Mouse (Mus musculus) left cerebral cortex, postnatal 25 days (tissue): Measurements from ENCODE around the gene Olfr1176. TPM values are rescaled to one million over a fixed set of nuclear protein-coding genes. Genes with fewer than 3 reads are reported as not detected.
A peak's percentile ranks its signal among the peaks of the same experiment; 100 is the strongest.

Experiments used
- DNase-seq, 2 experiments: peaks; one replicate each; pipeline ENCODE4 v3.0.0; 2022; ENCODE audit warnings: low spot score in 2 of 2, mixed read lengths in 1 of 2
- intact Hi-C: fragments of 180-260 bp; cut with DNase I; formaldehyde crosslinking; loops from one replicate; pipeline ENCODE4 v1.15.1; 2025
- total RNA-seq, 2 experiments: library from RNA; stranded (reverse); gene quantifications; 2 replicates each; pipeline ENCODE4 v1.2.3; 2021

Olfr1176 gene
- total RNA-seq: not detected

DNA sequence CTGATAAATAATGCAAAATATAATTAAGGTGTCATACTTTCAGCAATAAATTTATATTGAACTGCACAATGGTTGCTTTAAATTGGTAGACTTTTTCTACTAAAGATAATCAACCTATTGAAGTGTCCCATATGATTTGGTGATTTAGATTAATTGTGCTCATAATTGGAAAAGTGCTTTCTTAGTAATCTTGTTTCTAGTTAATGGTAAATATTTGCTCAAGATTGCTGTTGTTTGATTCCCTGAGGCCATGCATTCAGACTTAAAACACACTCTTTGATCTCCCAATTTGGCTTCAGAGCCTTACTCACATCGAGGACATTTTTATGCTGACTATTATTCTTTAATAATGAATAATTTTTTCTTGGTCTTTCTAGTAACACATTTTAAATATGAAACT is at the start of gene Olfr1176:
Gene Olfr1176, plus strand, starts transcription at position 301 of the 400 bp plus-strand sequence.
- DNase-seq: no peak
- intact Hi-C loops: no loop called here

- intact Hi-C loops: no loop called here
- DNase-seq: no peak
These were observed 21.5 kb upstream of the Olfr1176 start, which contains the start of gene Olfr1174-ps for GRCm38 (mm10) chr2:88315035-88315434. Gene Olfr1174-ps (minus strand): TSS chr2:88315135.

- intact Hi-C loops: no loop called here
- no peak for DNase-seq
These were observed 9.4 kb upstream of the Olfr1176 start, which contains the start of gene Olfr1175-ps for GRCm38 (mm10) chr2:88327115-88327514. Gene Olfr1175-ps (minus strand): TSS chr2:88327215.

DNA sequence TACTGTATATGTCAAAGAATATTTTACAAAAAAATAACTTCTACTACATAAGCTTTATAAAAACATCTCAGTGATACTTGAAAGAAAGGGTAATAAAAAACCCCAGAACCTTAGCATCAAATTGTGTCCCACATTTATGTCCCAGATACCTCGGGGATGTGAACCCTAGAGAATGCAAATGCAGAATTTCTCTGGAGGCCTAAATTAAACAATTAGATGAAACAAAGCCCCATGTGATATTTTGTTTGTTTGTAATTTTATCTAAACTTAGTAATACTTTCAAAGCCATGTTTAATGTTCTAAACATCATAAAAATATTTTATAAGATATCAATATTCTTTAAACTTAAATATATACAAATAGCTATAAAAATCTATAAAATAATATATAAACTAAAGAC is 9.9 kb downstream of the Olfr1176 start, which contains the start of gene Olfr1177-ps:
Gene Olfr1177-ps, minus strand, starts transcription at position 101 of the 400 bp plus-strand sequence.
- intact Hi-C loops: no loop called here

DNA sequence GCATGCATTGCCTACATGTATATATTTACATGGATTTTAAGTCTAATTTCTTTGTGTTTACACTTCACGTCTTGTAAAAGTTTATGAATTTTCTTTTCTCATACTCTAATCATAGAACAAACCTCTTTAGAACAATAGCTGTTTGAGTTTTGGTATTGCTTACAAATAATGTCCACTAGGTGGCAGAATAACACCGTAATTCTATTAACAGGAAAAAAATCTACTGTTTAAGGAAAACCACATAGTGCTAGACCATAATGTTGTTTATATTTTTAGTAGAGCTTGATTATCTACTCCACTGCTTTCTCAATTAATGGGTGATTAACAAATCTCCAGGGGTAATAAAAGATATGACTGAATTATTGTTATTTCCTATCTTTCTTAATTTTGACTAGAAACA is 19.8 kb downstream of the Olfr1176 start:
- DNase-seq: peak in 1 of 2 experiments; percentile 22
- intact Hi-C loops: loop anchor here (5.0 kb wide), 1 partner anchor 1186 kb away; no protein-coding TSS in a partner anchor

More for the DNA sequence above, 9.9 kb downstream of the Olfr1176 start, which contains the start of gene Olfr1177-ps:
- DNase-seq: no peak

GRCm38 (mm10) chr2:88386762-88387161 is 50.2 kb downstream of the Olfr1176 start, which contains the start of gene Olfr1178:
Gene Olfr1178 (plus strand): TSS chr2:88387062.
- intact Hi-C loops: no loop called here
- DNase-seq: no peak

Other genes with a start within 250 kb of the Olfr1176 start
- gene Olfr1164, start 242.8 kb upstream of the Olfr1176 start, total RNA-seq: not detected
- gene Olfr1166, start 208.4 kb upstream of the Olfr1176 start, total RNA-seq: not detected
- gene Olfr1167, start 181.5 kb upstream of the Olfr1176 start, total RNA-seq: not detected
- gene Olfr1168, start 154.8 kb upstream of the Olfr1176 start, total RNA-seq: not detected
- not detected for gene Olfr1170, start 108.4 kb upstream of the Olfr1176 start, total RNA-seq
- not detected for gene Olfr1173, start 56.8 kb upstream of the Olfr1176 start, total RNA-seq
- not detected for gene Olfr1174-ps, start 21.6 kb upstream of the Olfr1176 start, total RNA-seq
- not detected for gene Olfr1175-ps, start 9.5 kb upstream of the Olfr1176 start, total RNA-seq
- not detected for gene Olfr1177-ps, start 9.8 kb downstream of the Olfr1176 start, total RNA-seq
- not detected for gene Olfr1178, start 50.3 kb downstream of the Olfr1176 start, total RNA-seq
- gene Olfr1179, start 69.7 kb downstream of the Olfr1176 start, total RNA-seq: not detected
- not detected for gene Olfr1180, start 82.4 kb downstream of the Olfr1176 start, total RNA-seq
- gene Olfr1181, start 89.5 kb downstream of the Olfr1176 start, total RNA-seq: not detected
- gene Gm13757, start 112.4 kb downstream of the Olfr1176 start, total RNA-seq: not detected
- not detected for gene Olfr1183, start 118.1 kb downstream of the Olfr1176 start, total RNA-seq
- gene Olfr1184, start 146.9 kb downstream of the Olfr1176 start, total RNA-seq: not detected
- gene Olfr1185-ps1, start 156.6 kb downstream of the Olfr1176 start, total RNA-seq: not detected
- gene Olfr1186, start 181.8 kb downstream of the Olfr1176 start, total RNA-seq: not detected
- not detected for gene Olfr1188, start 220.2 kb downstream of the Olfr1176 start, total RNA-seq
- gene Olfr1189, start 249.7 kb downstream of the Olfr1176 start, total RNA-seq: not detected